ENCODE assay signal across 24 mouse cellular contexts in the genomic region with DNA sequence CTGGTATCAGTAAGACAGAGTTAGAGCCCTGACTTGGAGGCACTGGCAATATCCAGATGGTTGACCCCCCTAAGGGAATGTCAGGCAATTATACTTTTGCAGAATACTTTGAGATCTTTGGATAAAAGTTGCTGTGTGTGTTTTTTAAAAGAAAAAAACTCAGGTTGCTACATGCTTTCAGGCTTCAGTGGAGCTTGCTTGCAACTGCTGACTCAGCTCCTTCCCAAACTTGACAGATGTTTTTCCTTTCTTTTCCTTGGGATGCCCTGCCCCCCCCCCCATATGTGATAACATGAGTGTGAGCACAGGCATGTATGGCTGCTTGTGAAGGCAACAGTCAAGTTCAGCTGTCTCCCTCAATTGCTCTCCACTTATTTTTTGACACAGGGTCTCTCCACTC. TPM values are rescaled to one million over a fixed set of nuclear protein-coding genes. Genes with fewer than 3 reads are reported as not detected.
"Had no signal": no experiment of that assay in that cellular context is flagged by ENCODE, and none has a peak within 500 bp of the region (broad histone marks: within the 10 kb centered on the region; RNA-seq: fewer than 3 reads in every experiment).

No protein-coding gene starts in this region.

- H3K4me2 ChIP-seq: heart, embryonic 11.5 days; heart, embryonic 13.5 days; heart, embryonic 15.5 days; hindbrain, embryonic 12.5 days; hindbrain, embryonic 14.5 days; intestine, embryonic 15.5 days; limb, embryonic 13.5 days; limb, embryonic 15.5 days had no signal

- H3K9ac ChIP-seq: heart, embryonic 13.5 days; heart, embryonic 15.5 days; hindbrain, embryonic 12.5 days; hindbrain, embryonic 14.5 days; intestine, embryonic 15.5 days; limb, embryonic 13.5 days; limb, embryonic 15.5 days had no signal

- H3K36me3 ChIP-seq: heart, embryonic 13.5 days; heart, embryonic 15.5 days; hindbrain, embryonic 10.5 days; hindbrain, embryonic 12.5 days; intestine, embryonic 15.5 days; limb, embryonic 13.5 days; limb, embryonic 15.5 days had no signal

- ATAC-seq: hindbrain, embryonic 16.5 days; inflammation-experienced regulatory T-cells, adult 6 months; intestine, embryonic 15.5 days; intestine, postnatal 0 days had no signal

- H3K27ac ChIP-seq: gastrocnemius, adult 2 months; heart, embryonic 13.5 days; heart, embryonic 15.5 days; hindbrain, embryonic 10.5 days; hindbrain, embryonic 12.5 days; hindbrain, embryonic 14.5 days; intestine, embryonic 15.5 days; layer of hippocampus, adult 2 months; limb, embryonic 13.5 days; limb, embryonic 15.5 days had no signal

- H3K4me3 ChIP-seq: gastrocnemius, adult 2 months; heart, embryonic 13.5 days; heart, embryonic 15.5 days; hindbrain, embryonic 10.5 days; hindbrain, embryonic 12.5 days; intestine, embryonic 15.5 days; layer of hippocampus, adult 2 months; limb, embryonic 13.5 days; limb, embryonic 15.5 days had no signal

- H3K9me3 ChIP-seq: heart, embryonic 13.5 days; heart, embryonic 15.5 days; hindbrain, embryonic 10.5 days; hindbrain, embryonic 12.5 days; intestine, embryonic 15.5 days; limb, embryonic 13.5 days; limb, embryonic 15.5 days had no signal

- DNase-seq: gastrocnemius, adult 2 months; gastrocnemius, postnatal 10 days; gastrocnemius, postnatal 25 days; heart, adult 18-20 months; heart, postnatal 10 days; heart, postnatal 4 days; kidney, adult 18-20 months; kidney, adult 8-10 months; kidney, postnatal 10 days; kidney, postnatal 25 days; left cerebral cortex, postnatal 4 days had no signal

- H3K27me3 ChIP-seq: heart, embryonic 13.5 days; heart, embryonic 15.5 days; hindbrain, embryonic 12.5 days; intestine, embryonic 15.5 days; limb, embryonic 13.5 days; limb, embryonic 15.5 days had no signal

- H3K4me1 ChIP-seq: heart, embryonic 13.5 days; hindbrain, embryonic 10.5 days; hindbrain, embryonic 12.5 days; limb, embryonic 15.5 days had no signal

RNA-seq across cellular contexts. Expression of gene Gab1, which starts 48.5 kb away (rescaled TPM):
- polyA plus RNA-seq: inflammation-experienced regulatory T-cells, adult 6 months had no signal
